Mouse (Mus musculus): ENCODE measurements at regions not wholly inside any gene's neighbourhood (a gene's known extent, or its start where the extent isn't known, plus 50 kb on each side); places are given as distances from the start of the nearest gene placed in this dataset.

DNA sequence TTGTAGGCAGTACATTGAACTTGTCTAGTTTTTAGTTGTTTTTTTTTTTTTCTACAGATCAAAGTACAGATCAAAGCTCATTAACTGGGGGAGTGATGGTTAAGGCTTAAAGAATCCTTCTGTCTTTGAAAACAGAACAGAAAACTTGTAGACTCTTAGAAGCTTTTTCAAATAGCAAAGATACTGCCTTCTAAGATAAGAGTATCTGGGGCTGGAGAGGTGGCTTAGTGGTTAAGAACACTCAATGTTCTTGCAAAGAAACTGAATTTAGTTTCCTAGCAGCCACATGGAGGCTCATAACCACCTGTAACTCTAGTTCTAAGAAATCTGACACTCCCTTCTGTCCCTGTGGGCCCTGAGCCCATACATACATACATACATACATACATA, 68.4 kb upstream of the Glrp1 start:
- ATAC-seq, result no peak
- Histone ChIP-seq H3K4me2 (ENCODE audit: low read length) (no peak overlapping the region), H3K9me3 (ENCODE audit: control insufficient read depth, low read length) (peaks cover 3% of the 10 kb centered on the region; the same call in 1 of the 2 replicates), H3K36me3 (ENCODE audit: control insufficient read depth, insufficient read depth) (no peaks in the 10 kb centered on the region), H3K4me3 (replicated peaks; ENCODE audit: low read length) (no peak overlapping the region), H3K27ac (ENCODE audit: low read length) (no peak overlapping the region), H3K4me1 (replicated peaks; ENCODE audit: control insufficient read depth, insufficient read depth, low read length) (no peaks in the 10 kb centered on the region), H3K27me3 (replicated peaks; ENCODE audit: control insufficient read depth, insufficient read depth, low read length) (no peaks in the 10 kb centered on the region), H3K9ac (replicated peaks; ENCODE audit: low read depth, low read length) (no peak overlapping the region)

DNA sequence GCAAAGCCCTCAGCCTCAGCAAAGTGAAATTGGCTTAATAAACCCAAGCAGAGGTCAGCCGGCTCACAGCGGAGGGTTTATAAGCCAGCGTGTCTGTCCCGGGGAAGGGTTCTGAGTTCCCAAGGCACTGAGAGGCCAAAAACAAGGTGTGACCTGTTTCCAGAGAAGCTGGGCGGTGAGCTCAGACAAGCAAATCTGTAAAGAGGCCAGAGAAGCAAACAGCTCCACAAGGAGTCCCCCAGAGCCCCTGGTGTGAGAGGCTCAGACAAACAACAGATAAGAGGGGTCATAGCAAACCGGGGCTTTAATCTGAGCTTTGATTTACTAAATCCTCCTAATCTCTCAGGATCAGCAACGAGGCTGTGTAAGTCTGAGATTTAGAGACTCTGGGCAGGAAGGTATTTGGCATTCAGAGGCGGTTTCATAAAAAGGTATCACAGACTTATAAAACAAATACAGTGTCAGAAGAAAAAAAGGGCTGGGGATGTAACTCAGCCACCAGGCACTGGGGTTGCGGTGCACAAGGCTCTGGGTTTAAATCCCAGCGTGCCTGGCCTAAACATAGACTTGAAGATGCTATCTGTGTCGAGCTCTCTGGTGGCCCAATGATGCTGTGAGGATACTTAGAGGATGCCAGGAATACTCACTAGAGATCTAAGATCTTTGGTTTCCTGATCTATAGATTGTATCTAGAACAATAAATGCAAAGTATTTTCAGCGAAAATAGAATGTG, 67.8 kb upstream of the Glrp1 start:
- WGBS, result 25% methylated on average over 12 of the region's 12 CpGs
- H3K27me3 ChIP-seq (replicated peaks; ENCODE audit: control insufficient read depth, insufficient read depth, low read length), result no peaks in the 10 kb centered on the region
- H3K4me1 ChIP-seq (replicated peaks; ENCODE audit: control insufficient read depth, insufficient read depth, low read length), result no peaks in the 10 kb centered on the region
- no peak for ATAC-seq
- no peak overlapping the region for H3K9ac ChIP-seq (replicated peaks; ENCODE audit: low read depth, low read length)
- H3K36me3 ChIP-seq (ENCODE audit: control insufficient read depth, insufficient read depth), result no peaks in the 10 kb centered on the region
- no peak overlapping the region for H3K27ac ChIP-seq (ENCODE audit: low read length)
- H3K4me2 ChIP-seq (ENCODE audit: low read length), result no peak overlapping the region
- H3K9me3 ChIP-seq (ENCODE audit: control insufficient read depth, low read length), result peaks cover 3% of the 10 kb centered on the region; the same call in 1 of the 2 replicates
- no peak overlapping the region for H3K4me3 ChIP-seq (replicated peaks; ENCODE audit: low read length)

DNA sequence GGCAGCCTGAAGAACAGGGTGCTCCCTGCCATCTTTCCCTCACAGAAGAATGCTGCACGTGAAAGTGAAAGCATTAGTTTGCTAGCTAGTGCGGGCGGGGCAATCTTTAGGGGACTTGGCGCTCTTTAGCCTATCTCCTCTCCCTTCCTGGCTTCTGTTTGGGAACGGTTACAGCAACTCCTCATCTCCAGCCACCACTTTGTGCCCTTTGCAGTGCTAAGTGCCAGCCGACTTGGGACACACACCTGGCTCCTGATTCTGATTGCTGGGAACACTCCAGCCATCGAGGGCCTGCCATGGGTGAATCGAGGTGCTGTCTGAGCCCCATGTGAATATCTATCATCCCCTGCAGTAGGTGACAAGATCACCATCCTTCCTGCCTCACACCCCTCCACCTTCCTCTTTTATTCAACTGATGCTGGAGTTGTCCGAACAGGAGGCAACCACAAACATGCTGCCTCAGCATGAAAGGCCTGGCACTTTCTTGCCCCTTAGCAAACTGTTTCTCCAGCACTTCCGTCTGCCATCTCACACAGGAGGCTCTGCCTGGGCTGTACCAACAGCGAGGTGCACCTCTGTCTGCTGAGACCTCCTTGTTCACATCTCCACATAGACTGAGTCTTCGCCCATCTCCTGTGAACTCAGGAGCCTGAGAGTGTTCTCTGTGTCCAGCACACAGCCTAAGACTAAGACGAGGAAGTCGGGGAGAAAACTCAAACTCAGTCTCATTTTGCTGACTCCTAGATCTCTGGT, 66.2 kb upstream of the Glrp1 start:
- peaks cover 3% of the 10 kb centered on the region; the same call in 1 of the 2 replicates for H3K9me3 ChIP-seq (ENCODE audit: control insufficient read depth, low read length)
- ATAC-seq, result no peak
- WGBS, result 77% methylated on average over 14 of the region's 14 CpGs
- H3K4me3 ChIP-seq (replicated peaks; ENCODE audit: low read length), result no peak overlapping the region
- no peak overlapping the region for H3K27ac ChIP-seq (ENCODE audit: low read length)
- no peaks in the 10 kb centered on the region for H3K36me3 ChIP-seq (ENCODE audit: control insufficient read depth, insufficient read depth)
- H3K9ac ChIP-seq (replicated peaks; ENCODE audit: low read depth, low read length), result no peak overlapping the region
- H3K27me3 ChIP-seq (replicated peaks; ENCODE audit: control insufficient read depth, insufficient read depth, low read length), result no peaks in the 10 kb centered on the region
- no peaks in the 10 kb centered on the region for H3K4me1 ChIP-seq (replicated peaks; ENCODE audit: control insufficient read depth, insufficient read depth, low read length)
- no peak overlapping the region for H3K4me2 ChIP-seq (ENCODE audit: low read length)

DNA sequence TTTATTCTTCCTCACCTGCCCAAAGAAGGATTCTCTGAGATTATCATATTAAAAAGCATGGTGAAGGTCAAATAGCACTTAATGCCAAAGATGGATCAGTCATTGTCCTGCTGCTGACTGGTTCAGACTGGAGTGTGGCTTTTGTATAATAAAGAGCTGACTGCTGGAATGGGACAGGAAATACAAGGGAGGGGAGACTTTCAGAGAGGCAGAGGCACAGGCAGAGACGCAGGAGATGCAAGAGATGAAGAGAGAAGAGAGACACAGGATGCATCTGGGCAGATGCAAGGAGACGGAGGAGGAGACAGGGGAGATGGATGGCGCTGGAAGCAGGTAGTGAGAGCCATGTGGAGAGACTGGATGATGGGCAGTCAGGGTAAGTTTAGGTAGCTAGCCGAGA, 65.4 kb upstream of the Glrp1 start:
- no peak overlapping the region for H3K4me3 ChIP-seq (replicated peaks; ENCODE audit: low read length)
- H3K36me3 ChIP-seq (ENCODE audit: control insufficient read depth, insufficient read depth), result no peaks in the 10 kb centered on the region
- H3K9ac ChIP-seq (replicated peaks; ENCODE audit: low read depth, low read length), result no peak overlapping the region
- H3K4me2 ChIP-seq (ENCODE audit: low read length), result no peak overlapping the region
- H3K27ac ChIP-seq (ENCODE audit: low read length), result no peak overlapping the region
- no peak for ATAC-seq
- no peaks in the 10 kb centered on the region for H3K27me3 ChIP-seq (replicated peaks; ENCODE audit: control insufficient read depth, insufficient read depth, low read length)
- peaks cover 3% of the 10 kb centered on the region; the same call in 1 of the 2 replicates for H3K9me3 ChIP-seq (ENCODE audit: control insufficient read depth, low read length)
- H3K4me1 ChIP-seq (replicated peaks; ENCODE audit: control insufficient read depth, insufficient read depth, low read length), result no peaks in the 10 kb centered on the region
- WGBS, result 69% methylated on average over 4 of the region's 4 CpGs

DNA sequence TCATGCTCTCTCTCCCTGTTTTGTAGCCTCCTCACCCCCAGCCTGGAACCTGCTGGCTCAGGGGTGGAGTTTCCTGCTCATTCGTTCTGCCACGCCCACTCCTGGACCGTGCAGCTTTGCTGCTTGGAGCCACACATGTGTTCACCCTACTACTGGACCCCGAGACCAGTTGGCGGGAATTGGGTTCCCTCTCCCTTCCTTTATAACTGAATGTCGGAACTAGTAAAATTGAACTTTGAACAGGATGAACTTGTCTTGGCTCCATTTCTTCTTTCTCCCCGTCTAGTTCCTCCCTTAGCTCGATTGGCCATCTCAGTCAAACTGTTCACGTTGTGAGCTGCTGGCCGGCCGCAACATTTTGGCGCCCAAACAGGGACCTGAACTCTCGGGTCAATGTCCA, 62.3 kb upstream of the Glrp1 start:
- Histone ChIP-seq H3K27ac (ENCODE audit: low read length) (no peak overlapping the region), H3K4me1 (replicated peaks; ENCODE audit: control insufficient read depth, insufficient read depth, low read length) (peaks cover 4% of the 10 kb centered on the region; the same call in 1 of the 2 replicates), H3K9ac (replicated peaks; ENCODE audit: low read depth, low read length) (no peak overlapping the region), H3K36me3 (ENCODE audit: control insufficient read depth, insufficient read depth) (no peaks in the 10 kb centered on the region), H3K27me3 (replicated peaks; ENCODE audit: control insufficient read depth, insufficient read depth, low read length) (no peaks in the 10 kb centered on the region), H3K4me2 (ENCODE audit: low read length) (no peak overlapping the region), H3K9me3 (ENCODE audit: control insufficient read depth, low read length) (peaks cover 2% of the 10 kb centered on the region; the same call in 1 of the 2 replicates), H3K4me3 (replicated peaks; ENCODE audit: low read length) (no peak overlapping the region)
- ATAC-seq, result no peak
- 96% methylated on average over 13 of the region's 13 CpGs for WGBS

DNA sequence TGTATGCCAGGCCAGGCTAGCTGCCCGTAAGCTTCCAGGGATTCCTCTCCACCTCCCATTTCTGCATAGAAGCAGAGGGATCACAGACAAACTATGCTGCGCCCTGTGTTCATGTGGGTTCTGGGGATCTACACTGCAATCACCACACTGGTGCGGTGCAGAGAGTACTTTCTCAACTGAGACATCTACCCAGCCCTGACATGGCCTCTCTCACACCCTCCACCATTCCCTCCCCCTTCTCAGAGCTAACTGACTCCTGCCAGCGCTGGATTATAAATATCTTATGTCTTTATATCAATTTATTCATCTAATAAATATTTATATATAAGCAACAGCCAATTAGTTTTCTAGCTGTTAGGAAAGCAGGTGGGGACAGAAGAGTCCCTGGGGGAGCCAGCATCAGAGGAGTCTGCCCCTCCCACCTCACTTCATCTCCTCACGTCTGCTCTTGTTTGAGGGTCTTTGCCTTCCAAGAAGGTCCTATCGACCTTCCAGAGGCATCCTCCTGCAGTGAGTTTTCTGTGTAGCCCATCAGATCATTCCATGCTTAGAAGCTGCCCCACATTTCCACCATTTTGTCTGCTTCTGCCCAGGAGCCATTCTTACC, 58.7 kb upstream of the Glrp1 start:
- WGBS, result 51% methylated on average over 6 of the region's 6 CpGs
- Histone ChIP-seq H3K36me3 (ENCODE audit: control insufficient read depth, insufficient read depth) (no peaks in the 10 kb centered on the region), H3K4me2 (ENCODE audit: low read length) (no peak overlapping the region), H3K27me3 (replicated peaks; ENCODE audit: control insufficient read depth, insufficient read depth, low read length) (no peaks in the 10 kb centered on the region), H3K27ac (ENCODE audit: low read length) (no peak overlapping the region), H3K9ac (replicated peaks; ENCODE audit: low read depth, low read length) (no peak overlapping the region), H3K9me3 (ENCODE audit: control insufficient read depth, low read length) (no peaks in the 10 kb centered on the region), H3K4me3 (replicated peaks; ENCODE audit: low read length) (no peak overlapping the region), H3K4me1 (replicated peaks; ENCODE audit: control insufficient read depth, insufficient read depth, low read length) (peaks cover 4% of the 10 kb centered on the region; the same call in 1 of the 2 replicates)
- peak; percentile 31; the same call in 1 of the 2 replicates for ATAC-seq

DNA sequence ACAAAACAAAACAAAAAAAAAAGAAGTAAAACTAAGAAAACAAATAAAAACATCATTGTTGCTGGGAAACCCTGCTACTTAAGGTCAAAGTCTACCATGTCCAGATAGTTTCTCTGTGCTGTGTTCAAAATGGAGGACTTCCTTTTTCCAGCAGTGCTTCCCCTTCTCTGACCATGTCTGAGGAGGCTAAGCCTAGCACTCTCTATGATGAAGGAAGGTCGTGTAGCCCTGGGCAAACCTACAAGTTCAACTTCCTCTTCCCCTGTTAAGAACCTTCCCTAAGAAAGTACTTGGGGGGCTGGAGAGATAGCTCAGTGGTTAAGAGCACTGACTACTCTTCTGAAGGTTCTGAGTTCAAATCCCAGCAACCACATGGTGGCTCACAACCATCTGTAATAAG, 57.3 kb upstream of the Glrp1 start:
- H3K4me3 ChIP-seq (replicated peaks; ENCODE audit: low read length), result no peak overlapping the region

DNA sequence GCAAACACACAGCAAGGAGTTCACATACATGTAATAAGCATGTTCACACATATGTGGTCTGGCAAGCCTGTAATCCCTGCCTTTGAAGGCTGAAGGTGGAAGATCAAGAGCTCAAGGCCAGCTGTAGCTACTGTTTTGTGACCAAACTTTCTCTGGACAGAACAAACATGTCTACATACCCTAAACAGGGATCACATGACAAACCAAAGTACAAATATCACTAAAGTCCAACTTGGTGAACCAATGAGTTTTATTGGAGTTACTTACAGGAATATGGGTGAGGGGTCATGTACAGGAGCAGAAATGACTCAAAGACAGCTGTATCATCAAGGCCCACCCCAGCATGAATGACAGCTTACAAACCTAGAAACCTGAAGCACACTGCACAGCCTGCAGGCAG, 56.6 kb upstream of the Glrp1 start:
- Histone ChIP-seq H3K36me3 (ENCODE audit: control insufficient read depth, insufficient read depth) (no peaks in the 10 kb centered on the region), H3K4me3 (replicated peaks; ENCODE audit: low read length) (no peak overlapping the region), H3K4me2 (ENCODE audit: low read length) (no peak overlapping the region), H3K4me1 (replicated peaks; ENCODE audit: control insufficient read depth, insufficient read depth, low read length) (peaks cover 4% of the 10 kb centered on the region; the same call in 1 of the 2 replicates), H3K9me3 (ENCODE audit: control insufficient read depth, low read length) (no peaks in the 10 kb centered on the region), H3K9ac (replicated peaks; ENCODE audit: low read depth, low read length) (no peak overlapping the region), H3K27me3 (replicated peaks; ENCODE audit: control insufficient read depth, insufficient read depth, low read length) (no peaks in the 10 kb centered on the region), H3K27ac (ENCODE audit: low read length) (no peak overlapping the region)
- ATAC-seq, result no peak

More for the DNA sequence above, 57.3 kb upstream of the Glrp1 start:
- Histone ChIP-seq H3K27me3 (replicated peaks; ENCODE audit: control insufficient read depth, insufficient read depth, low read length) (no peaks in the 10 kb centered on the region), H3K9me3 (ENCODE audit: control insufficient read depth, low read length) (no peaks in the 10 kb centered on the region), H3K4me2 (ENCODE audit: low read length) (no peak overlapping the region), H3K36me3 (ENCODE audit: control insufficient read depth, insufficient read depth) (no peaks in the 10 kb centered on the region), H3K27ac (ENCODE audit: low read length) (no peak overlapping the region), H3K9ac (replicated peaks; ENCODE audit: low read depth, low read length) (no peak overlapping the region), H3K4me1 (replicated peaks; ENCODE audit: control insufficient read depth, insufficient read depth, low read length) (peaks cover 4% of the 10 kb centered on the region; the same call in 1 of the 2 replicates)
- no peak for ATAC-seq
- WGBS, result 84% methylated on average over 1 of the region's 1 CpGs

DNA sequence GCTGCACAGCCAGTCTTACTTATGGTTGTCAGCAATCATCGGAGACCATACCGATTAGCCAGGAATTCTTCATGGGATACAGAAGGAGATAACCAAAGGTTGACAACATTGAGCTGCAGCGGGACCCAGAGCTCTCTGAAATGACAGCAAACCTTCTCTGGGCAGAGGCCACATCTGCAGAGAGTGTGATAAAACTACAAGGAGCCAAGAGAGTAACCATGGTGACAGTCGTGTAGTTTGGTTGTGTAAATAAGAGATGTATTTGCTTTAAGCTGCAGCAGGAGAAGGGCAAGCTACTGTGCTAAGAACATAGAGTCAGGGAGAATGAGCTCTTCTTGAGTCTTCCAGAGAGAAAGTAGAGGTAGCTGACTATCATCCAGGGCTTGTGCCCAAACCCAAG, 55.0 kb upstream of the Glrp1 start:
- no peak for ATAC-seq
- H3K4me1 ChIP-seq (replicated peaks; ENCODE audit: control insufficient read depth, insufficient read depth, low read length), result peaks cover 4% of the 10 kb centered on the region; the same call in 1 of the 2 replicates
- WGBS, result 89% methylated on average over 4 of the region's 4 CpGs
- no peak overlapping the region for H3K4me2 ChIP-seq (ENCODE audit: low read length)
- no peak overlapping the region for H3K4me3 ChIP-seq (replicated peaks; ENCODE audit: low read length)
- no peak overlapping the region for H3K27ac ChIP-seq (ENCODE audit: low read length)
- H3K9ac ChIP-seq (replicated peaks; ENCODE audit: low read depth, low read length), result no peak overlapping the region
- H3K9me3 ChIP-seq (ENCODE audit: control insufficient read depth, low read length), result no peaks in the 10 kb centered on the region
- no peaks in the 10 kb centered on the region for H3K27me3 ChIP-seq (replicated peaks; ENCODE audit: control insufficient read depth, insufficient read depth, low read length)
- no peaks in the 10 kb centered on the region for H3K36me3 ChIP-seq (ENCODE audit: control insufficient read depth, insufficient read depth)
